Mouse (Mus musculus): Measurements from ENCODE around the gene Znrf1.

GRCm38 (mm10) chr8:111548201-111548600 is 12.3 kb downstream of the Znrf1 start:
- TF ChIP-seq CTCF (IDR thresholded peaks at IDR 0.05; ENCODE audit: control insufficient read depth, insufficient read depth, insufficient read length) (no peak), MYOG (IDR thresholded peaks at IDR 0.05; ENCODE audit: control insufficient read depth, extremely low read depth, insufficient read length) (no peak), MYOD1 (IDR thresholded peaks at IDR 0.05; ENCODE audit: control insufficient read depth, insufficient read length, low read depth) (no peak), USF1 (IDR thresholded peaks at IDR 0.05; ENCODE audit: low read depth) (no peak), FOSL1 (IDR thresholded peaks at IDR 0.05; ENCODE audit: insufficient read depth, low read length, poor library complexity, severe bottlenecking) (no peak), MAX (IDR thresholded peaks at IDR 0.05) (no peak)

Data from C2C12 (cell line).